Mouse (Mus musculus): ENCODE data around the gene Fdxacb1. TPM values are rescaled to one million over a fixed set of nuclear protein-coding genes. Genes with fewer than 3 reads are reported as not detected.

Gene Fdxacb1
- polyA plus RNA-seq, 1 experiment from 2014 or later: 12.1 TPM

DNA sequence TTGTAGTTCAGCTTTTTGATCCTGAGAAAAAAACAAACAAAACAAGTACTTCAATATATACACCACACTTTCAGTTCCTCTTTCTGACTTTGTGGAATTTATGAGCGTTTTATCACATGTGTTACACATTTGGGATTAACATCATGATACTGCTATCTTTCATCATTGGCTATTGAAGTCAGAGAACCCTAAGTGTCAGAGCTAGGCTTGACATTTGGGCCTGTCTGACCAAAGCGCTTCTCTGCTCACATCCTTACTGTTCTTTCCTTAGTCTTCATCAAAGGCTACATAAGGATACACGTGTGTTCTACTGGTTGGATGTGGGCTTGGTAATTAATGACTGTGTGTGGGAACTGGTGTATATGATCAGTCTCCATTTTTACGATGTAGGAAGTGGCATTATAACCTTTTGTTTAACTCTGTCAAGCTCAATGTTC is 6.0 kb downstream of the Fdxacb1 start:
- H3K9me3 ChIP-seq (ENCODE audit: low read length): no peaks in the 10 kb centered on the region
- TF ChIP-seq EP300 (IDR thresholded peaks at IDR 0.05): no peak
- no peak for TF ChIP-seq CTCF (IDR thresholded peaks at IDR 0.05)
- peak overlapping the region; percentile 98 for H3K4me2 ChIP-seq (replicated peaks; ENCODE audit: low read depth, low read length)
- H3K4me1 ChIP-seq (ENCODE audit: insufficient read depth, low read depth, low read length): peaks cover 4% of the 10 kb centered on the region; the same call in 1 of the 2 replicates
- no peak overlapping the region for H3K4me3 ChIP-seq (ENCODE audit: low read depth, low read length)
- H3K9ac ChIP-seq (replicated peaks; ENCODE audit: low read depth): no peak overlapping the region
- no peak for DNase-seq (ENCODE audit: low spot score)
- no peak for ATAC-seq
- H3K27me3 ChIP-seq (replicated peaks; ENCODE audit: insufficient read depth, low read length): no peaks in the 10 kb centered on the region
- WGBS: 55% methylated on average over 4 of the region's 4 CpGs
- H3K36me3 ChIP-seq (ENCODE audit: insufficient read depth, low read length): no peaks in the 10 kb centered on the region; the same call in 1 of the 2 replicates
- no peak overlapping the region for H3K27ac ChIP-seq (ENCODE audit: low read length)

DNA sequence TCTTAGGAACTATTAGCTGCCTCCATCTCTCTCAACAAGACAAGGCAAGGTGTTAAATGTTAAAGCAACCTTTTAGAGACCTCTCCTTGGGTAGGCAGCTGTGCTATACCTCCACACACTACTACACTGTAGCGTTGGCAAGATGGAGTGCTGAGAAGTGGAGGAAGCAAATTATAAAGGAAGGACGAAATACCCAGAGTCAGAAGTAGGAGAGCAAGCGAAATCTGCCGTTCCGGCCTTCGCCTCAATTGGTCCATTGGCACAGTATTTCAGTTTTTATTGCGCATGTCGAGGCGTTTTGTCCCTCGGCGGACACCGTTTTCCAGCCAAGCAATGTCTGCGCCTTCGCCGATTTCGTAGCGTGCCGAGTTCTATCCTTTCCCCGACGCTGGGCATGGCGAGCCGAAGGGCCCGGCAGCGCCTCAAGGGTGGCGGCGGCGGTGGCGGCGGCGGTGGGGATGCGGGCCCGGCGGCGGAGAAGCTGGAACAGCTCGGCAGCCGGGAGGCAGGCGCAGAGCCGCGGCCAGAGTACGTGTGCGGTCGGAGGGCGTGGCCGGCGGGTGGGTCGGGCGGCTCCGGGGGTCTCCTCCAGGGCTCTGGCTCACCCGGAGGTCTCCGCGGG is 7.1 kb downstream of the Fdxacb1 start, which contains the start of the genes Alg9 and 1110032A03Rik:
TSS of gene Alg9 (plus strand) at position 29 of the 622 bp plus-strand sequence.
TSS of gene 1110032A03Rik (minus strand) at position 530 of the 622 bp plus-strand sequence.
- peak within 1 kb of the TSS; percentile 98 for H3K4me3 ChIP-seq (ENCODE audit: low read depth, low read length)
- WGBS: under 1% methylated on average over 34 of the region's 51 CpGs

DNA sequence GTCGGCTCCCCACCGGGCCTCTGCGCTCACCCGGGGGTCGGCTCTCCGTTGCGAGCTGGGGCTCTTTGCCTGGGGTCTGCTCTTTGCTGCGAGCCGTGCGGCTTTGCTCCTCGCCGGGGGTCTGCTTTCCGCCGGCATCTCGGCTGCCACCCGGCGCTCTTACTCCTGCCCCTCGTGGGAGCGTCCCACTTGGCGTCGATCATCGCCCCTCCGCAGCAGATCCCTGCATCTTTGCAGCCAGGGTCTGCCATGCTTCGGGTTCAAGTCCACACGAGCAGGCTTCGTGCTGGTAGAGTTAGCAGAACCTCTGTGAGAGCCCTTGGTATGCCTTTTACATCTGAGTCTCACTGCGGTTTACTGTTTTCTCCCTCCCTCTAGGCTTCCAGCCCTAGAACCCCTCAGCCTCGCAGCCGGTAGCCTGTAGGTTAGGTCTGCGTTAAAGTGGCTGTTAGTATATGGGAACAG is 7.7 kb downstream of the Fdxacb1 start:
- peak overlapping the region; percentile 98 for H3K4me3 ChIP-seq (ENCODE audit: low read depth, low read length)
- WGBS: under 1% methylated on average over 28 of the region's 30 CpGs
- TF ChIP-seq EP300 (IDR thresholded peaks at IDR 0.05): no peak
- no peak for TF ChIP-seq CTCF (IDR thresholded peaks at IDR 0.05)
- DNase-seq (ENCODE audit: low spot score) (no peak), ATAC-seq (peak; percentile 34)
- H3K4me1 ChIP-seq (ENCODE audit: insufficient read depth, low read depth, low read length): peaks cover 4% of the 10 kb centered on the region; the same call in 1 of the 2 replicates
- H3K36me3 ChIP-seq (ENCODE audit: insufficient read depth, low read length): peaks cover 8% of the 10 kb centered on the region; the same call in 1 of the 2 replicates
- H3K4me2 ChIP-seq (replicated peaks; ENCODE audit: low read depth, low read length): peak overlapping the region; percentile 98
- no peaks in the 10 kb centered on the region for H3K27me3 ChIP-seq (replicated peaks; ENCODE audit: insufficient read depth, low read length)
- H3K9ac ChIP-seq (replicated peaks; ENCODE audit: low read depth): peak overlapping the region; percentile 88
- H3K27ac ChIP-seq (ENCODE audit: low read length): no peak overlapping the region
- no peaks in the 10 kb centered on the region for H3K9me3 ChIP-seq (ENCODE audit: low read length)

More for the DNA sequence above, 7.1 kb downstream of the Fdxacb1 start, which contains the start of the genes Alg9 and 1110032A03Rik:
- Histone ChIP-seq H3K27me3 (replicated peaks; ENCODE audit: insufficient read depth, low read length) (no peaks in the 10 kb centered on the region), H3K36me3 (ENCODE audit: insufficient read depth, low read length) (peaks cover 2% of the 10 kb centered on the region; the same call in 1 of the 2 replicates), H3K9me3 (ENCODE audit: low read length) (no peaks in the 10 kb centered on the region), H3K9ac (replicated peaks; ENCODE audit: low read depth) (peak within 1 kb of the TSS; percentile 88), H3K27ac (ENCODE audit: low read length) (peak within 1 kb of the TSS; percentile 64), H3K4me2 (replicated peaks; ENCODE audit: low read depth, low read length) (peak within 1 kb of the TSS; percentile 98), H3K4me1 (ENCODE audit: insufficient read depth, low read depth, low read length) (peaks cover 4% of the 10 kb centered on the region; the same call in 1 of the 2 replicates)
- ATAC-seq (peak; percentile 75), DNase-seq (ENCODE audit: low spot score) (peak; percentile 86)
- TF ChIP-seq EP300 (IDR thresholded peaks at IDR 0.05) (no peak), CTCF (IDR thresholded peaks at IDR 0.05) (no peak)

- Histone ChIP-seq H3K4me1 (ENCODE audit: insufficient read depth, low read depth, low read length) (peaks cover 4% of the 10 kb centered on the region; the same call in 1 of the 2 replicates), H3K36me3 (ENCODE audit: insufficient read depth, low read length) (0 out of 2 replicates have a peak, but pooled peaks cover 8% of the 10 kb centered on the region), H3K4me3 (ENCODE audit: low read depth, low read length) (peak overlapping the region; percentile 98; the same call in 1 of the 2 replicates), H3K4me2 (replicated peaks; ENCODE audit: low read depth, low read length) (peak overlapping the region; percentile 98), H3K9me3 (ENCODE audit: low read length) (no peaks in the 10 kb centered on the region), H3K9ac (replicated peaks; ENCODE audit: low read depth) (peak overlapping the region; percentile 88), H3K27ac (ENCODE audit: low read length) (no peak overlapping the region), H3K27me3 (replicated peaks; ENCODE audit: insufficient read depth, low read length) (no peaks in the 10 kb centered on the region)
- DNase-seq (ENCODE audit: low spot score): no peak
- no peak for TF ChIP-seq EP300 (IDR thresholded peaks at IDR 0.05)
- TF ChIP-seq CTCF (IDR thresholded peaks at IDR 0.05): no peak
- 42% methylated on average over 11 of the region's 11 CpGs for WGBS
- no peak for ATAC-seq
These were observed 8.2 kb downstream of the Fdxacb1 start for GRCm38 (mm10) chr9:50776162-50776760.

GRCm38 (mm10) chr9:50782155-50782554 is 14.1 kb downstream of the Fdxacb1 start:
- Histone ChIP-seq H3K4me3 (ENCODE audit: low read depth, low read length) (no peak overlapping the region), H3K9me3 (ENCODE audit: low read length) (no peaks in the 10 kb centered on the region), H3K36me3 (ENCODE audit: insufficient read depth, low read length) (peaks cover 26% of the 10 kb centered on the region), H3K27me3 (replicated peaks; ENCODE audit: insufficient read depth, low read length) (no peaks in the 10 kb centered on the region), H3K4me2 (replicated peaks; ENCODE audit: low read depth, low read length) (no peak overlapping the region), H3K4me1 (ENCODE audit: insufficient read depth, low read depth, low read length) (no peaks in the 10 kb centered on the region), H3K27ac (ENCODE audit: low read length) (no peak overlapping the region), H3K9ac (replicated peaks; ENCODE audit: low read depth) (no peak overlapping the region)
- 72% methylated on average over 2 of the region's 2 CpGs for WGBS
- ATAC-seq (no peak), DNase-seq (ENCODE audit: low spot score) (no peak)
- TF ChIP-seq EP300 (IDR thresholded peaks at IDR 0.05) (no peak), CTCF (IDR thresholded peaks at IDR 0.05) (peak; percentile 64)

DNA sequence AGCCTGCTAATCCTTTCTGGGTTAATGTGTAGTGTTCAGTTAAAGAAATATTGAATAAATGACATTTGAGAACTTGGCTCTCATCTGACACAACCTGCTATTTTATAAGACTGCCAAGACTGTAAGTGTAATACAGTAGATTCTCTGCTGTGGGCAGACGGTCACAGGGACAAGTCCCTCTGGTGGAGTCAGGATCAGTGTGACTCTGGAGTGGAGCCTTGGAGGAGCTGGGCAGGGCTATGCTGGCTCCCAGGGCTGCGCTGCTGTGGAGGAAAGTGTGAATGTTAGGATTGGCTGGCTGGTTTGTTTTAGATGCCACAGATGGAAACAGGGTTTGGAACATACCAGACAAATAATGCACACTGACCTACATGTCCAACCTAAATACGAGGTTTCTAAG is 27.2 kb downstream of the Fdxacb1 start:
- Histone ChIP-seq H3K9ac (replicated peaks; ENCODE audit: low read depth) (no peak overlapping the region), H3K36me3 (ENCODE audit: insufficient read depth, low read length) (peaks cover 3% of the 10 kb centered on the region; the same call in 1 of the 2 replicates), H3K4me2 (replicated peaks; ENCODE audit: low read depth, low read length) (no peak overlapping the region), H3K4me3 (ENCODE audit: low read depth, low read length) (no peak overlapping the region), H3K27ac (ENCODE audit: low read length) (no peak overlapping the region), H3K4me1 (ENCODE audit: insufficient read depth, low read depth, low read length) (no peaks in the 10 kb centered on the region), H3K9me3 (ENCODE audit: low read length) (no peaks in the 10 kb centered on the region), H3K27me3 (replicated peaks; ENCODE audit: insufficient read depth, low read length) (no peaks in the 10 kb centered on the region)
- WGBS: 84% methylated on average over 3 of the region's 3 CpGs
- TF ChIP-seq EP300 (IDR thresholded peaks at IDR 0.05) (no peak), CTCF (IDR thresholded peaks at IDR 0.05) (no peak)
- ATAC-seq (no peak), DNase-seq (ENCODE audit: low spot score) (no peak)
